Mouse (Mus musculus) intestine, embryonic 16.5 days (tissue): ENCODE results near the gene Slc25a1. TPM values are rescaled to one million over a fixed set of nuclear protein-coding genes. Genes with fewer than 3 reads are reported as not detected.

Source experiments
- ATAC-seq: fragments of 200-750 bp; cut with Nextera tagmentation; 2 replicates; pipeline ENCODE4 v1.8.0; 2017; ENCODE audit warnings: moderate TSS enrichment, moderate library complexity
- H3K27ac ChIP-seq: fragments of 300-500 bp; sonication (generic); 2 replicates; pipeline ENCODE4 v1.5.1; 2014; ENCODE audit warnings: mild to moderate bottlenecking, low read length
- H3K27me3 ChIP-seq: fragments of 300-500 bp; sonication (generic); replicated peaks from 2 replicates; pipeline ENCODE4 v1.6.1; 2014; ENCODE audit warnings: low read length, control low read depth, mixed read lengths; ENCODE audit not compliant: control insufficient read depth, insufficient read depth
- H3K36me3 ChIP-seq: fragments of 300-500 bp; sonication (generic); 2 replicates; pipeline ENCODE4 v1.6.1; 2014; ENCODE audit warnings: low read length, control low read depth; ENCODE audit not compliant: control insufficient read depth, insufficient read depth
- H3K4me1 ChIP-seq: fragments of 300-500 bp; sonication (generic); 2 replicates; pipeline ENCODE4 v1.6.1; 2014; ENCODE audit warnings: low read length, control low read depth, mixed read lengths; ENCODE audit not compliant: control insufficient read depth, insufficient read depth
- H3K4me2 ChIP-seq: fragments of 300-500 bp; sonication (generic); 2 replicates; pipeline ENCODE4 v1.6.1; 2014; ENCODE audit warnings: low read depth, low read length, control low read depth
- H3K4me3 ChIP-seq: fragments of 300-500 bp; sonication (generic); 2 replicates; pipeline ENCODE4 v1.5.1; 2014; ENCODE audit warnings: mild to moderate bottlenecking, low read length
- H3K9ac ChIP-seq: fragments of 300-500 bp; sonication (generic); 2 replicates; pipeline ENCODE4 v1.6.1; 2014; ENCODE audit warnings: low read depth, low read length
- H3K9me3 ChIP-seq: fragments of 300-500 bp; sonication (generic); 2 replicates; pipeline ENCODE4 v1.6.1; 2016; ENCODE audit warnings: low read length, control low read depth; ENCODE audit not compliant: control insufficient read depth
- WGBS: fragments of 180-500 bp; shearing (Covaris S2); extraction: QIAGEN DNeasy Blood & Tissue Kit; methylation state at CpG from one replicate; pipeline ENCODE4 v1.1.7; 2014; 5-methylcytosine and 5-hydroxymethylcytosine counted together
- polyA plus RNA-seq: library from polyadenylated mRNA; unstranded; fragments of >200 nt; fragmentation: Nextera tagmentation; extraction: Ambion mirVana; gene quantifications from 2 replicates; pipeline ENCODE4 v1.2.1, GENCODE M21; 2015

Slc25a1 gene
- polyA plus RNA-seq, 1 experiment from 2014 or later: 255 TPM

- Histone ChIP-seq H3K36me3 (peaks cover 9% of the 10 kb centered on the region; the same call in 1 of the 2 replicates), H3K9me3 (no peaks in the 10 kb centered on the region), H3K27me3 (no peaks in the 10 kb centered on the region), H3K9ac (no peak overlapping the region), H3K27ac (no peak overlapping the region), H3K4me2 (no peak overlapping the region), H3K4me1 (peaks cover 4% of the 10 kb centered on the region; the same call in 1 of the 2 replicates), H3K4me3 (no peak overlapping the region)
- no peak for ATAC-seq
Observed at GRCm38 (mm10) chr16:17896091-17896490, 31.9 kb downstream of the Slc25a1 start.

GRCm38 (mm10) chr16:17893923-17894322, 34.1 kb downstream of the Slc25a1 start, which contains the start of gene Tssk1:
Gene Tssk1, plus strand, starts transcription at chr16:17894223.
- WGBS: 88% methylated on average over 2 of the region's 2 CpGs
- Histone ChIP-seq H3K27me3 (no peaks in the 10 kb centered on the region), H3K4me1 (peaks cover 16% of the 10 kb centered on the region), H3K9ac (no peak within 1 kb of the TSS), H3K27ac (no peak within 1 kb of the TSS), H3K4me3 (no peak within 1 kb of the TSS), H3K4me2 (no peak within 1 kb of the TSS), H3K9me3 (no peaks in the 10 kb centered on the region), H3K36me3 (no peaks in the 10 kb centered on the region)
- ATAC-seq: no peak

- H3K9ac ChIP-seq: no peak overlapping the region
- peaks cover 16% of the 10 kb centered on the region for H3K4me1 ChIP-seq
- ATAC-seq: no peak
- no peak overlapping the region for H3K27ac ChIP-seq
- no peak overlapping the region for H3K4me2 ChIP-seq
- WGBS: 60% methylated on average over 3 of the region's 3 CpGs
- no peaks in the 10 kb centered on the region for H3K36me3 ChIP-seq
- H3K27me3 ChIP-seq: no peaks in the 10 kb centered on the region
- no peaks in the 10 kb centered on the region for H3K9me3 ChIP-seq
- no peak overlapping the region for H3K4me3 ChIP-seq
Observed at GRCm38 (mm10) chr16:17892606-17893005, 35.4 kb downstream of the Slc25a1 start.

GRCm38 (mm10) chr16:17891567-17891959, 36.5 kb downstream of the Slc25a1 start, which contains the start of gene Gm20518:
Gene Gm20518, minus strand, starts transcription at chr16:17891671.
- H3K9ac ChIP-seq: peak within 1 kb of the TSS; percentile 99
- peaks cover 16% of the 10 kb centered on the region for H3K4me1 ChIP-seq
- H3K27ac ChIP-seq: peak within 1 kb of the TSS; percentile 95
- ATAC-seq: peak; percentile 98
- H3K4me2 ChIP-seq: peak within 1 kb of the TSS; percentile 89
- H3K4me3 ChIP-seq: peak within 1 kb of the TSS; percentile 97
- H3K27me3 ChIP-seq: no peaks in the 10 kb centered on the region
- WGBS: 1% methylated on average over 37 of the region's 38 CpGs
- no peaks in the 10 kb centered on the region for H3K9me3 ChIP-seq
- no peaks in the 10 kb centered on the region for H3K36me3 ChIP-seq

GRCm38 (mm10) chr16:17890917-17891566, 37.0 kb downstream of the Slc25a1 start:
- under 1% methylated on average over 44 of the region's 44 CpGs for WGBS
- no peaks in the 10 kb centered on the region for H3K27me3 ChIP-seq
- no peaks in the 10 kb centered on the region for H3K36me3 ChIP-seq
- H3K4me1 ChIP-seq: peaks cover 16% of the 10 kb centered on the region
- H3K27ac ChIP-seq: peak overlapping the region; percentile 95
- no peaks in the 10 kb centered on the region for H3K9me3 ChIP-seq
- peak overlapping the region; percentile 97 for H3K4me3 ChIP-seq
- H3K4me2 ChIP-seq: peak overlapping the region; percentile 89
- peak overlapping the region; percentile 99 for H3K9ac ChIP-seq
- ATAC-seq: peak; percentile 76

GRCm38 (mm10) chr16:17890342-17890727, 37.7 kb downstream of the Slc25a1 start:
- Histone ChIP-seq H3K4me2 (peak overlapping the region; percentile 89), H3K27ac (no peak overlapping the region), H3K9me3 (no peaks in the 10 kb centered on the region), H3K9ac (peak overlapping the region; percentile 99), H3K4me1 (peaks cover 19% of the 10 kb centered on the region), H3K27me3 (no peaks in the 10 kb centered on the region), H3K4me3 (peak overlapping the region; percentile 97), H3K36me3 (no peaks in the 10 kb centered on the region)
- no peak for ATAC-seq
- WGBS: 34% methylated on average over 2 of the region's 2 CpGs

GRCm38 (mm10) chr16:17889689-17890341, 38.2 kb downstream of the Slc25a1 start:
- no peak for ATAC-seq
- no peak overlapping the region for H3K27ac ChIP-seq
- no peaks in the 10 kb centered on the region for H3K9me3 ChIP-seq
- no peaks in the 10 kb centered on the region for H3K36me3 ChIP-seq
- peak overlapping the region; percentile 89 for H3K4me2 ChIP-seq
- WGBS: 85% methylated on average over 6 of the region's 6 CpGs
- peaks cover 19% of the 10 kb centered on the region for H3K4me1 ChIP-seq
- H3K27me3 ChIP-seq: no peaks in the 10 kb centered on the region
- peak overlapping the region; percentile 97 for H3K4me3 ChIP-seq
- H3K9ac ChIP-seq: peak overlapping the region; percentile 99; the same call in 1 of the 2 replicates

GRCm38 (mm10) chr16:17884116-17884515, 43.9 kb downstream of the Slc25a1 start:
- WGBS: 70% methylated on average over 6 of the region's 6 CpGs
- no peak overlapping the region for H3K4me2 ChIP-seq
- no peak overlapping the region for H3K4me3 ChIP-seq
- peaks cover 3% of the 10 kb centered on the region; the same call in 1 of the 2 replicates for H3K36me3 ChIP-seq
- peaks cover 11% of the 10 kb centered on the region for H3K4me1 ChIP-seq
- ATAC-seq: no peak
- H3K27ac ChIP-seq: no peak overlapping the region
- H3K27me3 ChIP-seq: no peaks in the 10 kb centered on the region
- H3K9me3 ChIP-seq: no peaks in the 10 kb centered on the region
- no peak overlapping the region for H3K9ac ChIP-seq

- Histone ChIP-seq H3K4me2 (no peak overlapping the region), H3K9ac (no peak overlapping the region), H3K4me3 (no peak overlapping the region), H3K27ac (no peak overlapping the region), H3K27me3 (no peaks in the 10 kb centered on the region), H3K9me3 (no peaks in the 10 kb centered on the region), H3K36me3 (peaks cover 3% of the 10 kb centered on the region; the same call in 1 of the 2 replicates), H3K4me1 (peaks cover 11% of the 10 kb centered on the region)
- ATAC-seq: no peak
Observed at GRCm38 (mm10) chr16:17882196-17882595, 45.8 kb downstream of the Slc25a1 start.
